Mouse (Mus musculus) CH12.LX (cell line): ENCODE measurements around the gene Cfap298.

Experiments
- CTCF ChIP-seq, 2 experiments: IDR thresholded peaks in 1 of 2; conservative IDR thresholded peaks in 1 of 2; 2 replicates each; pipeline ENCODE4 v1.5.1; 2011 to 2012; ENCODE audit warnings: low read depth in 2 of 2, low read length in 2 of 2, improper control_type of control experiment in 1 of 2, inconsistent platforms in 1 of 2, mild to moderate bottlenecking in 1 of 2, moderate library complexity in 1 of 2
- ELF1 ChIP-seq: IDR thresholded peaks from 2 replicates; pipeline ENCODE4 v1.6.1; 2014; ENCODE audit warnings: low read depth, mild to moderate bottlenecking, inconsistent platforms, low read length, improper control_type of control experiment
- MAFK ChIP-seq: IDR thresholded peaks from 2 replicates; pipeline ENCODE4 v1.6.1; 2011; ENCODE audit warnings: low read length, improper control_type of control experiment; ENCODE audit not compliant: insufficient replicate concordance
- MXI1 ChIP-seq: IDR thresholded peaks from 2 replicates; pipeline ENCODE4 v1.6.1; 2011; ENCODE audit warnings: mild to moderate bottlenecking, low read depth, low read length, improper control_type of control experiment
- NELFE ChIP-seq: IDR thresholded peaks from 2 replicates; pipeline ENCODE4 v1.6.1; 2011; ENCODE audit warnings: low read depth, low read length, improper control_type of control experiment
- NRF1 ChIP-seq: IDR thresholded peaks from 2 replicates; pipeline ENCODE4 v1.6.1; 2014; ENCODE audit warnings: low read depth, mild to moderate bottlenecking, inconsistent platforms, low read length, improper control_type of control experiment, moderate library complexity
- POLR2A ChIP-seq: IDR thresholded peaks from 2 replicates; pipeline ENCODE4 v1.6.1; 2011; ENCODE audit warnings: low read depth, mild to moderate bottlenecking, improper control_type of control experiment, low read length
- RAD21 ChIP-seq: IDR thresholded peaks from 2 replicates; pipeline ENCODE4 v1.6.1; 2011; ENCODE audit warnings: low read depth, mild to moderate bottlenecking, low read length, improper control_type of control experiment, moderate library complexity
- USF1 ChIP-seq: IDR thresholded peaks from 2 replicates; pipeline ENCODE4 v1.6.1; 2014; ENCODE audit warnings: low read depth, mild to moderate bottlenecking, inconsistent platforms, low read length, improper control_type of control experiment
- USF2 ChIP-seq: conservative IDR thresholded peaks from 2 replicates; pipeline ENCODE4 v1.6.1; 2011; ENCODE audit warnings: low read depth, low read length, improper control_type of control experiment
- ZMIZ1 ChIP-seq: IDR thresholded peaks from 2 replicates; pipeline ENCODE4 v1.6.1; 2012; ENCODE audit warnings: low read depth, mild to moderate bottlenecking, inconsistent platforms, low read length, improper control_type of control experiment
- ZNF384 ChIP-seq: IDR thresholded peaks from 2 replicates; pipeline ENCODE4 v1.6.1; 2012; ENCODE audit warnings: low read depth, low read length, improper control_type of control experiment, inconsistent platforms

GRCm38 (mm10) chr16:90910855-90911533, 23.9 kb downstream of the Cfap298 start:
- no peak for TF ChIP-seq ZMIZ1
- TF ChIP-seq MAFK = no peak
- TF ChIP-seq USF2 = peak; percentile 84
- TF ChIP-seq NELFE = no peak
- no peak for TF ChIP-seq CTCF (conservative IDR thresholded peaks at IDR 0.05 in 1 of 2, IDR thresholded peaks at IDR 0.05 in 1 of 2; ENCODE audit: low read depth in 2 of 2, low read length in 2 of 2)
- TF ChIP-seq ELF1 = no peak
- TF ChIP-seq USF1 = peak; percentile 81
- TF ChIP-seq POLR2A = no peak
- no peak for TF ChIP-seq MXI1
- no peak for TF ChIP-seq ZNF384
- TF ChIP-seq RAD21 = no peak
- no peak for TF ChIP-seq NRF1
